Mouse (Mus musculus): ENCODE measurements at regions not wholly inside any gene's neighbourhood (a gene's known extent, or its start where the extent isn't known, plus 50 kb on each side); places are given as distances from the start of the nearest gene placed in this dataset.
"Not testable (repeated sequence)": the region's sequence is repeated elsewhere in the genome, so short reads cannot be mapped to it uniquely, and the experiment has no call there.

- H3K27ac ChIP-seq (ENCODE audit: low read depth, low read length), result no peak overlapping the region
- no peak overlapping the region for H3K4me3 ChIP-seq (ENCODE audit: low read depth, low read length)
- peaks cover 5% of the 10 kb centered on the region; the same call in 1 of the 2 replicates for H3K4me1 ChIP-seq (replicated peaks; ENCODE audit: control insufficient read depth, insufficient read depth, low read length)
- no peak for DNase-seq (ENCODE audit: low spot score)
- H3K27me3 ChIP-seq (ENCODE audit: control insufficient read depth, insufficient read depth, low read length), result no peaks in the 10 kb centered on the region
- ATAC-seq (replicated peaks; ENCODE audit: low FRiP score), result no peak; the same call in 1 of the 2 replicates
- H3K9me3 ChIP-seq (ENCODE audit: control insufficient read depth, low read length), result no peaks in the 10 kb centered on the region
- no peaks in the 10 kb centered on the region for H3K36me3 ChIP-seq (ENCODE audit: control insufficient read depth, insufficient read depth, low read length)
- no peak overlapping the region for H3K9ac ChIP-seq (ENCODE audit: low read length)
- H3K4me2 ChIP-seq (ENCODE audit: low read depth, low read length, severe bottlenecking), result no peak overlapping the region
- 54% methylated on average over 13 of the region's 13 CpGs for WGBS
Observed at GRCm38 (mm10) chr13:73069840-73070530, 190.3 kb upstream of the Irx4 start.

- H3K27me3 ChIP-seq (ENCODE audit: control insufficient read depth, insufficient read depth, low read length), result no peaks in the 10 kb centered on the region
- WGBS, result 50% methylated on average over 7 of the region's 7 CpGs
- H3K4me1 ChIP-seq (replicated peaks; ENCODE audit: control insufficient read depth, insufficient read depth, low read length), result peaks cover 5% of the 10 kb centered on the region; the same call in 1 of the 2 replicates
- H3K27ac ChIP-seq (ENCODE audit: low read depth, low read length), result no peak overlapping the region
- no peak overlapping the region for H3K4me2 ChIP-seq (ENCODE audit: low read depth, low read length, severe bottlenecking)
- H3K36me3 ChIP-seq (ENCODE audit: control insufficient read depth, insufficient read depth, low read length), result no peaks in the 10 kb centered on the region
- ATAC-seq (replicated peaks; ENCODE audit: low FRiP score), result no peak
- H3K4me3 ChIP-seq (ENCODE audit: low read depth, low read length), result no peak overlapping the region
- no peak overlapping the region for H3K9ac ChIP-seq (ENCODE audit: low read length)
- no peak for DNase-seq (ENCODE audit: low spot score)
- H3K9me3 ChIP-seq (ENCODE audit: control insufficient read depth, low read length), result no peaks in the 10 kb centered on the region
Observed at GRCm38 (mm10) chr13:73070531-73070908, 189.8 kb upstream of the Irx4 start.

- Histone ChIP-seq H3K4me3 (ENCODE audit: low read depth, low read length) (no peak overlapping the region), H3K9me3 (ENCODE audit: control insufficient read depth, low read length) (no peaks in the 10 kb centered on the region), H3K9ac (ENCODE audit: low read length) (no peak overlapping the region), H3K27ac (ENCODE audit: low read depth, low read length) (no peak overlapping the region), H3K4me2 (ENCODE audit: low read depth, low read length, severe bottlenecking) (no peak overlapping the region), H3K27me3 (ENCODE audit: control insufficient read depth, insufficient read depth, low read length) (no peaks in the 10 kb centered on the region), H3K36me3 (ENCODE audit: control insufficient read depth, insufficient read depth, low read length) (no peaks in the 10 kb centered on the region), H3K4me1 (replicated peaks; ENCODE audit: control insufficient read depth, insufficient read depth, low read length) (peaks cover 5% of the 10 kb centered on the region; the same call in 1 of the 2 replicates)
- WGBS, result 44% methylated on average over 8 of the region's 8 CpGs
- peak; percentile 58; the same call in 1 of the 2 replicates for ATAC-seq (replicated peaks; ENCODE audit: low FRiP score)
- DNase-seq (ENCODE audit: low spot score), result no peak
Observed at GRCm38 (mm10) chr13:73071032-73071431, 189.2 kb upstream of the Irx4 start.

DNA sequence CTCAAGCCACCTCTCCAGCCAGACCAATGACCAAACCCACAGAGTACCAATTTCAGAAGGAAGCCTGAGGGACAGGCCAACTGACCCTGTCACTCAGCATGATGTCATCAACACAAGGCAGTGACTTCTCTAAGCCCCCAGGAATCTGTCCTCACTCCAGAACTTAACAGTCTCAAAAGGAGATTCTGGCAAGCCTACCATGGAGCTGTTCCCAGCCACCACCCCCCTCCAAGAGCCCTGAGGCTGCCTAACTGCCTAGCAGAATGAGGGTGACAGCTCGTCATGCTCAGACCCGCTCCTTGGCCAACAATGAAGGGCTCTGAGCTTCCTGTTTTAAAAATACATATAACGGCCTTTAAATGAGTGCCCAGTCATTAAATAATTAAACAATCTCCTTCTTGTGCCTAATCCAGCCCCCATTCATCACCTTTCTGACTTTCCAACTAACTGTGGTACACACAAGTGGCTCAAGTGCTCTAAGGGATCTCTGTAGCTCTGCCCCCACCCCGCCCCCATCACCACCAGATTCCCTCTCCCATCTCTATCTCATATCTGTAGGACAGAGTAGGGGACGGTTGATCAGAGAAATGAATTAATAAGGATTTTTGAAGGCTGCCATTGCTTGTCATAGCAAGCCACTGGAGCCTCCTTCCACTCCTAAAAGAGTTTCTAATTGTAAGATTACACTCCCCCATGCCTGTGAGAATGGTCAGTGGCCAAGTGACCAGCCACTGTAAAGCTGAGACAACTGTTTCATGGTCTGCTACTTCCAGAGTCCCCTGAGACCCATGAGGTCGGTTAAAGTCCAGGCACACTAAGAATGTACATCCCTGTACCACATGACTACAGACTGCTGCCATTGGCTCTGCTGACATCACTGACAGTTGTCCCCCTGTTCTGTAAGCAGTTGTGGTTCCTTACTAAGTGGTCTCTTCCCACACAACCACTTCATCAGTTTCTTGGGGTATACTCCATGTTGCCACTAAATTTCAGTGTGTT, 188.1 kb upstream of the Irx4 start:
- Histone ChIP-seq H3K4me3 (ENCODE audit: low read depth, low read length) (no peak overlapping the region), H3K4me1 (replicated peaks; ENCODE audit: control insufficient read depth, insufficient read depth, low read length) (peaks cover 5% of the 10 kb centered on the region; the same call in 1 of the 2 replicates), H3K27me3 (ENCODE audit: control insufficient read depth, insufficient read depth, low read length) (no peaks in the 10 kb centered on the region), H3K9me3 (ENCODE audit: control insufficient read depth, low read length) (no peaks in the 10 kb centered on the region), H3K9ac (ENCODE audit: low read length) (no peak overlapping the region), H3K36me3 (ENCODE audit: control insufficient read depth, insufficient read depth, low read length) (no peaks in the 10 kb centered on the region), H3K4me2 (ENCODE audit: low read depth, low read length, severe bottlenecking) (no peak overlapping the region), H3K27ac (ENCODE audit: low read depth, low read length) (no peak overlapping the region)
- ATAC-seq (replicated peaks; ENCODE audit: low FRiP score) (no peak), DNase-seq (ENCODE audit: low spot score) (no peak)
- WGBS, result 69% methylated on average over 6 of the region's 6 CpGs

- Histone ChIP-seq H3K9me3 (ENCODE audit: control insufficient read depth, low read length) (no peaks in the 10 kb centered on the region), H3K9ac (ENCODE audit: low read length) (no peak overlapping the region), H3K27ac (ENCODE audit: low read depth, low read length) (no peak overlapping the region), H3K4me3 (ENCODE audit: low read depth, low read length) (no peak overlapping the region), H3K4me2 (ENCODE audit: low read depth, low read length, severe bottlenecking) (no peak overlapping the region), H3K4me1 (replicated peaks; ENCODE audit: control insufficient read depth, insufficient read depth, low read length) (no peaks in the 10 kb centered on the region), H3K36me3 (ENCODE audit: control insufficient read depth, insufficient read depth, low read length) (no peaks in the 10 kb centered on the region), H3K27me3 (ENCODE audit: control insufficient read depth, insufficient read depth, low read length) (no peaks in the 10 kb centered on the region)
- ATAC-seq (replicated peaks; ENCODE audit: low FRiP score) (no peak), DNase-seq (ENCODE audit: low spot score) (no peak)
- WGBS, result 72% methylated on average over 2 of the region's 2 CpGs
Observed at GRCm38 (mm10) chr13:73077866-73078430, 182.3 kb upstream of the Irx4 start.

DNA sequence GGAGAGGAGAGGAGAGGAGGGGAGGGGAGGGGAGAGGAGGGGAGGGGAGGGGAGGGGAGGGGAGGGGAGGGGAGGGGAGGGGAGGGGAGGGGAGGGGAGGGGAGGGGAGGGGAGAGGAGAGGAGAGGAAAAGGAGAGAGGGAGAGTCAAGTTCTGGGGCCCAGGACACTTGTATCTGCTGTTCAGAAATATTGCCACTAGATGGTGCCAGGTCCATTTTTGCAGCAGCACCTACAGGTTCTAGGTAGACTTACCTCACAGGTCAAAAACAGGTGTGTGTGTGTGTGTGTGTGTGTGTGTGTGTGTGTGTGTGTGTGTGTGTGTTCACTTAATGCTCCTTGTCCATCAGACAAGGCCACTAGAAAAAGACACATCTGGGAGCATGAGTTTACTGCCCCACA, 172.5 kb upstream of the Irx4 start:
- not testable (repeated sequence) for H3K27me3 ChIP-seq (ENCODE audit: control insufficient read depth, insufficient read depth, low read length); H3K9me3 ChIP-seq (ENCODE audit: control insufficient read depth, low read length); H3K27ac ChIP-seq (ENCODE audit: low read depth, low read length); H3K4me3 ChIP-seq (ENCODE audit: low read depth, low read length); ATAC-seq (replicated peaks; ENCODE audit: low FRiP score); H3K4me1 ChIP-seq (replicated peaks; ENCODE audit: control insufficient read depth, insufficient read depth, low read length); H3K4me2 ChIP-seq (ENCODE audit: low read depth, low read length, severe bottlenecking); H3K36me3 ChIP-seq (ENCODE audit: control insufficient read depth, insufficient read depth, low read length); DNase-seq (ENCODE audit: low spot score); H3K9ac ChIP-seq (ENCODE audit: low read length)

DNA sequence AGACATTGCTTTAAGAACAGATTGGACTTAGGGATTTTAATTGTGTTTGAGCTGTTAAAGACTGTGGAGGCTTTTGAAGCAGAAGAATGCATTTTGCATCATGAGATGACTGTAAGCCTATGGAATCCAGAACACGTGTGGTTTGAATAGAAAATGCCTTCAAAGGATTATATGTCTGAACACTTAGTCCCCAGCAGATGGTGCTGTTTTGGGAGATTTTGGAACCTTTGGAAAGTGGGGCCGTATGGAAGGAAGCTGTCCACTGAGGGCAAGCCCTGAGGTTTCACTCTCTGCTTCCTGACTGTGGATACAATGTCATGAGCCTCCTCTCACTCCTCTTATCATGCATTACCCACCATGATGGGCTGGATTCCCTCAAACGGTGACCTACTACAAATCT, 168.4 kb upstream of the Irx4 start:
- Histone ChIP-seq H3K9me3 (ENCODE audit: control insufficient read depth, low read length) (no peaks in the 10 kb centered on the region), H3K27ac (ENCODE audit: low read depth, low read length) (no peak overlapping the region), H3K36me3 (ENCODE audit: control insufficient read depth, insufficient read depth, low read length) (no peaks in the 10 kb centered on the region), H3K4me1 (replicated peaks; ENCODE audit: control insufficient read depth, insufficient read depth, low read length) (no peaks in the 10 kb centered on the region), H3K27me3 (ENCODE audit: control insufficient read depth, insufficient read depth, low read length) (no peaks in the 10 kb centered on the region), H3K9ac (ENCODE audit: low read length) (no peak overlapping the region), H3K4me3 (ENCODE audit: low read depth, low read length) (no peak overlapping the region), H3K4me2 (ENCODE audit: low read depth, low read length, severe bottlenecking) (no peak overlapping the region)
- ATAC-seq (replicated peaks; ENCODE audit: low FRiP score), result no peak
- 54% methylated on average over 3 of the region's 3 CpGs for WGBS
- no peak for DNase-seq (ENCODE audit: low spot score)

GRCm38 (mm10) chr13:73097502-73097901, 162.8 kb upstream of the Irx4 start:
- WGBS, result 93% methylated on average over 9 of the region's 9 CpGs
- no peak for DNase-seq (ENCODE audit: low spot score)
- Histone ChIP-seq H3K27ac (ENCODE audit: low read depth, low read length) (no peak overlapping the region), H3K9ac (ENCODE audit: low read length) (no peak overlapping the region), H3K36me3 (ENCODE audit: control insufficient read depth, insufficient read depth, low read length) (no peaks in the 10 kb centered on the region), H3K4me3 (ENCODE audit: low read depth, low read length) (no peak overlapping the region), H3K27me3 (ENCODE audit: control insufficient read depth, insufficient read depth, low read length) (no peaks in the 10 kb centered on the region), H3K4me2 (ENCODE audit: low read depth, low read length, severe bottlenecking) (no peak overlapping the region), H3K4me1 (replicated peaks; ENCODE audit: control insufficient read depth, insufficient read depth, low read length) (no peaks in the 10 kb centered on the region), H3K9me3 (ENCODE audit: control insufficient read depth, low read length) (no peaks in the 10 kb centered on the region)
- ATAC-seq (replicated peaks; ENCODE audit: low FRiP score), result no peak

Measured in forebrain, embryonic 11.5 days (tissue).